Mouse (Mus musculus) liver, embryonic 16.5 days (tissue): Measurements from ENCODE around the gene Maml3. TPM values are rescaled to one million over a fixed set of nuclear protein-coding genes. Genes with fewer than 3 reads are reported as not detected.

ENCODE experiments used
- ATAC-seq: fragments of 200-750 bp; cut with Nextera tagmentation; 2 replicates; pipeline ENCODE4 v1.8.0; 2017; ENCODE audit warnings: low read depth, mild to moderate bottlenecking, moderate number of reproducible peaks, moderate library complexity
- H3K27ac ChIP-seq: fragments of 300-500 bp; sonication (generic); 2 replicates; pipeline ENCODE4 v1.5.1; 2014; ENCODE audit warnings: mild to moderate bottlenecking, low read length
- H3K27me3 ChIP-seq: fragments of 300-500 bp; sonication (generic); 2 replicates; pipeline ENCODE4 v1.6.1; 2014; ENCODE audit warnings: low read depth, low read length, mixed read lengths; ENCODE audit not compliant: control insufficient read depth, insufficient read depth
- H3K36me3 ChIP-seq: fragments of 300-500 bp; sonication (generic); 2 replicates; pipeline ENCODE4 v1.6.1; 2014; ENCODE audit warnings: mild to moderate bottlenecking; ENCODE audit not compliant: control insufficient read depth, insufficient read depth
- H3K4me1 ChIP-seq: fragments of 300-500 bp; sonication (generic); 2 replicates; pipeline ENCODE4 v1.6.1; 2014; ENCODE audit warnings: low read depth, low read length, mixed read lengths; ENCODE audit not compliant: control insufficient read depth
- H3K4me2 ChIP-seq: fragments of 300-500 bp; sonication (generic); 2 replicates; pipeline ENCODE4 v1.6.1; 2014; ENCODE audit warnings: low read depth, low read length, mixed read lengths
- H3K4me3 ChIP-seq: fragments of 300-500 bp; sonication (generic); 2 replicates; pipeline ENCODE4 v1.5.1; 2014; ENCODE audit warnings: low read depth, mild to moderate bottlenecking, low read length
- H3K9ac ChIP-seq: fragments of 300-500 bp; sonication (generic); 2 replicates; pipeline ENCODE4 v1.6.1; 2014; ENCODE audit warnings: low read depth, low read length
- H3K9me3 ChIP-seq: fragments of 300-500 bp; sonication (generic); replicated peaks from 2 replicates; pipeline ENCODE4 v1.6.1; 2016; ENCODE audit warnings: low read length; ENCODE audit not compliant: control insufficient read depth
- WGBS: fragments of 180-500 bp; shearing (Covaris S2); extraction: QIAGEN DNeasy Blood & Tissue Kit; methylation state at CpG from one replicate; pipeline ENCODE4 v1.1.7; 2014; ENCODE audit not compliant: insufficient replicate concordance; 5-methylcytosine and 5-hydroxymethylcytosine counted together
- polyA plus RNA-seq: library from polyadenylated mRNA; unstranded; fragments of >200 nt; fragmentation: Nextera tagmentation; extraction: Ambion mirVana; gene quantifications from 2 replicates; pipeline ENCODE4 v1.2.1, GENCODE M21; 2015

Gene Maml3
- polyA plus RNA-seq, 1 experiment from 2014 or later, result 0.78 TPM

GRCm38 (mm10) chr3:51952267-51952666 is 152.6 kb downstream of the Maml3 start:
- no peak for ATAC-seq
- Histone ChIP-seq H3K4me2 (no peak overlapping the region), H3K27ac (no peak overlapping the region), H3K9ac (no peak overlapping the region), H3K36me3 (no peaks in the 10 kb centered on the region), H3K9me3 (no peaks in the 10 kb centered on the region), H3K27me3 (no peaks in the 10 kb centered on the region), H3K4me3 (no peak overlapping the region), H3K4me1 (no peaks in the 10 kb centered on the region)
- 70% methylated on average over 9 of the region's 9 CpGs for WGBS

GRCm38 (mm10) chr3:51949651-51950050 is 155.2 kb downstream of the Maml3 start:
- 66% methylated on average over 8 of the region's 8 CpGs for WGBS
- H3K27me3 ChIP-seq, result no peaks in the 10 kb centered on the region

GRCm38 (mm10) chr3:51947168-51947567 is 157.7 kb downstream of the Maml3 start:
- Histone ChIP-seq H3K9me3 (no peaks in the 10 kb centered on the region), H3K9ac (no peak overlapping the region), H3K36me3 (no peaks in the 10 kb centered on the region), H3K27me3 (no peaks in the 10 kb centered on the region), H3K27ac (no peak overlapping the region), H3K4me1 (no peaks in the 10 kb centered on the region), H3K4me2 (no peak overlapping the region), H3K4me3 (no peak overlapping the region)
- no peak for ATAC-seq
- WGBS, result 52% methylated on average over 3 of the region's 3 CpGs

More at GRCm38 (mm10) chr3:51949651-51950050, 155.2 kb downstream of the Maml3 start:
- Histone ChIP-seq H3K4me2 (no peak overlapping the region), H3K36me3 (no peaks in the 10 kb centered on the region), H3K9ac (no peak overlapping the region), H3K9me3 (no peaks in the 10 kb centered on the region), H3K27ac (no peak overlapping the region), H3K4me3 (no peak overlapping the region), H3K4me1 (no peaks in the 10 kb centered on the region)
- ATAC-seq, result no peak

GRCm38 (mm10) chr3:51943642-51944041 is 161.2 kb downstream of the Maml3 start:
- no peaks in the 10 kb centered on the region for H3K9me3 ChIP-seq
- no peak overlapping the region for H3K9ac ChIP-seq
- WGBS, result 67% methylated on average over 8 of the region's 8 CpGs
- H3K27ac ChIP-seq, result no peak overlapping the region
- H3K4me3 ChIP-seq, result no peak overlapping the region
- H3K4me1 ChIP-seq, result no peaks in the 10 kb centered on the region
- H3K4me2 ChIP-seq, result no peak overlapping the region
- ATAC-seq, result no peak
- no peaks in the 10 kb centered on the region for H3K36me3 ChIP-seq
- H3K27me3 ChIP-seq, result no peaks in the 10 kb centered on the region

- no peaks in the 10 kb centered on the region for H3K27me3 ChIP-seq
Measured at GRCm38 (mm10) chr3:51941781-51942180, 163.1 kb downstream of the Maml3 start.

GRCm38 (mm10) chr3:51939864-51940263 is 165.0 kb downstream of the Maml3 start:
- 77% methylated on average over 7 of the region's 7 CpGs for WGBS

More at GRCm38 (mm10) chr3:51941781-51942180, 163.1 kb downstream of the Maml3 start:
- Histone ChIP-seq H3K4me1 (peaks cover 4% of the 10 kb centered on the region), H3K4me3 (no peak overlapping the region), H3K9ac (no peak overlapping the region), H3K27ac (no peak overlapping the region), H3K9me3 (no peaks in the 10 kb centered on the region), H3K4me2 (no peak overlapping the region), H3K36me3 (no peaks in the 10 kb centered on the region)
- no peak for ATAC-seq
- WGBS, result 69% methylated on average over 8 of the region's 8 CpGs

GRCm38 (mm10) chr3:51939054-51939453 is 165.8 kb downstream of the Maml3 start:
- no peak overlapping the region for H3K4me2 ChIP-seq
- H3K9me3 ChIP-seq, result no peaks in the 10 kb centered on the region
- WGBS, result 37% methylated on average over 5 of the region's 5 CpGs
- no peak overlapping the region for H3K9ac ChIP-seq
- no peak overlapping the region for H3K27ac ChIP-seq
- no peak for ATAC-seq
- no peaks in the 10 kb centered on the region for H3K27me3 ChIP-seq
- H3K4me3 ChIP-seq, result no peak overlapping the region
- peaks cover 4% of the 10 kb centered on the region for H3K4me1 ChIP-seq
- no peaks in the 10 kb centered on the region for H3K36me3 ChIP-seq

More at GRCm38 (mm10) chr3:51939864-51940263, 165.0 kb downstream of the Maml3 start:
- Histone ChIP-seq H3K9me3 (no peaks in the 10 kb centered on the region), H3K36me3 (no peaks in the 10 kb centered on the region), H3K4me3 (no peak overlapping the region), H3K27ac (no peak overlapping the region), H3K4me2 (no peak overlapping the region), H3K4me1 (peaks cover 4% of the 10 kb centered on the region), H3K27me3 (no peaks in the 10 kb centered on the region), H3K9ac (no peak overlapping the region)
- ATAC-seq, result no peak

- H3K27ac ChIP-seq, result no peak overlapping the region
- no peaks in the 10 kb centered on the region for H3K27me3 ChIP-seq
- H3K4me3 ChIP-seq, result no peak overlapping the region
- 80% methylated on average over 5 of the region's 5 CpGs for WGBS
- no peaks in the 10 kb centered on the region for H3K9me3 ChIP-seq
- no peaks in the 10 kb centered on the region for H3K36me3 ChIP-seq
- no peak for ATAC-seq
- no peak overlapping the region for H3K9ac ChIP-seq
- peaks cover 4% of the 10 kb centered on the region for H3K4me1 ChIP-seq
- H3K4me2 ChIP-seq, result no peak overlapping the region
Measured at GRCm38 (mm10) chr3:51937176-51937575, 167.7 kb downstream of the Maml3 start.

GRCm38 (mm10) chr3:51934531-51935485 is 170.1 kb downstream of the Maml3 start:
- no peak overlapping the region for H3K4me2 ChIP-seq
- peaks cover 4% of the 10 kb centered on the region for H3K4me1 ChIP-seq
- H3K27ac ChIP-seq, result no peak overlapping the region
- WGBS, result 76% methylated on average over 13 of the region's 13 CpGs
- no peak overlapping the region for H3K9ac ChIP-seq
- H3K4me3 ChIP-seq, result no peak overlapping the region
- ATAC-seq, result no peak
- H3K27me3 ChIP-seq, result no peaks in the 10 kb centered on the region
- no peaks in the 10 kb centered on the region for H3K36me3 ChIP-seq
- no peaks in the 10 kb centered on the region for H3K9me3 ChIP-seq
